Mouse (Mus musculus) liver, postnatal 0 days (tissue): ENCODE measurements around the gene Gm3072.
"Not testable (repeated sequence)": the region's sequence is repeated elsewhere in the genome, so short reads cannot be mapped to it uniquely, and the experiment has no call there.

Experiments
- CTCF ChIP-seq: sonication (generic); IDR thresholded peaks from 2 replicates; pipeline ENCODE4 v1.5.1; 2016; ENCODE audit warnings: antibody characterized with exemption, low read depth
- EP300 ChIP-seq: IDR thresholded peaks from 2 replicates; pipeline ENCODE4 v1.6.1; 2016; ENCODE audit warnings: antibody characterized with exemption, low read depth, mild to moderate bottlenecking

DNA sequence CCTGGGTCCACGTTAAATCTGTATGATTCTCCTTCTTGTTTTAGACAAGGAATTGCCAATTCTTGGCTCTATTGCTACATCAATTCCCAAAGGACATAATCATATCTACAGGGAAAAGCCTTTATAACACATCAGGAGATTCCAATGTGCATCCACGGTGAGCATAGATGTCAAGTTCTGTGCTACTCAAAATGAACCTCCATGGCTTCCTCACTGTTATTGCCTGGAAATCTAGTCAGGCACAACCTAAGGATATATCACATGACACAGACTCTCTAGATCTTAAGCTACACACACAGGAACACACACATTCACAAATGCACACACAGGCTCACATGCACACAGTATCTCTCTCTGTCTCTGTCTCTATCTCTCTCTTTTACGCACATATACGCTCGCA is 1.9 kb downstream of the Gm3072 start:
- not testable (repeated sequence) for TF ChIP-seq CTCF, EP300
